Mouse (Mus musculus) C2C12 (cell line): ENCODE measurements around the gene C87436.

Experiments
- CTCF ChIP-seq: IDR thresholded peaks from one replicate; pipeline ENCODE4 v1.5.1; 2011; ENCODE audit not compliant: control insufficient read depth, insufficient read depth, insufficient read length
- FOSL1 ChIP-seq: IDR thresholded peaks from one replicate; pipeline ENCODE4 v1.8.0; 2011; ENCODE audit warnings: mild to moderate bottlenecking, low read length; ENCODE audit not compliant: poor library complexity, insufficient read depth, severe bottlenecking
- MYOD1 ChIP-seq: IDR thresholded peaks from one replicate; pipeline ENCODE4 v1.6.1; 2011; ENCODE audit warnings: low read depth; ENCODE audit not compliant: control insufficient read depth, insufficient read length
- USF1 ChIP-seq: IDR thresholded peaks from one replicate; pipeline ENCODE4 v1.6.1; 2011; ENCODE audit warnings: low read depth, mild to moderate bottlenecking, control low read depth, moderate library complexity

- TF ChIP-seq CTCF: no peak
- no peak for TF ChIP-seq MYOD1
- TF ChIP-seq USF1: no peak
- no peak for TF ChIP-seq FOSL1
Observed at GRCm38 (mm10) chr6:86507116-86507515, 68.9 kb downstream of the C87436 start.
